Mouse (Mus musculus): Measurements from ENCODE around the gene Tbkbp1. TPM values are rescaled to one million over a fixed set of nuclear protein-coding genes. Genes with fewer than 3 reads are reported as not detected.

Gene Tbkbp1
- polyA plus RNA-seq, 1 experiment from 2014 or later, result 4.2 TPM

GRCm38 (mm10) chr11:97186947-97187763, 35.9 kb upstream of the Tbkbp1 start:
- H3K9me3 ChIP-seq, result no peaks in the 10 kb centered on the region
- H3K36me3 ChIP-seq, result peaks cover 14% of the 10 kb centered on the region
- peak overlapping the region; percentile 98 for H3K27ac ChIP-seq
- WGBS, result under 1% methylated on average over 69 of the region's 74 CpGs
- H3K4me1 ChIP-seq (replicated peaks), result peaks cover 3% of the 10 kb centered on the region
- no peaks in the 10 kb centered on the region for H3K27me3 ChIP-seq (replicated peaks)
- peak overlapping the region; percentile 90 for H3K4me3 ChIP-seq (replicated peaks)
- peak overlapping the region; percentile 76 for H3K4me2 ChIP-seq (replicated peaks)
- peak overlapping the region; percentile 92 for H3K9ac ChIP-seq
- ATAC-seq, result peak; percentile 82

GRCm38 (mm10) chr11:97185704-97186614, 34.7 kb upstream of the Tbkbp1 start:
- Histone ChIP-seq H3K9ac (peak overlapping the region; percentile 64; the same call in 1 of the 2 replicates), H3K27me3 (replicated peaks) (no peaks in the 10 kb centered on the region), H3K4me2 (replicated peaks) (peak overlapping the region; percentile 76), H3K36me3 (peaks cover 25% of the 10 kb centered on the region), H3K4me1 (replicated peaks) (peaks cover 3% of the 10 kb centered on the region), H3K4me3 (replicated peaks) (peak overlapping the region; percentile 90), H3K27ac (no peak overlapping the region), H3K9me3 (no peaks in the 10 kb centered on the region)
- WGBS, result 54% methylated on average over 5 of the region's 5 CpGs
- ATAC-seq, result no peak

GRCm38 (mm10) chr11:97184875-97185274, 33.6 kb upstream of the Tbkbp1 start:
- peaks cover 3% of the 10 kb centered on the region for H3K4me1 ChIP-seq (replicated peaks)
- H3K4me3 ChIP-seq (replicated peaks), result no peak overlapping the region
- no peaks in the 10 kb centered on the region for H3K9me3 ChIP-seq
- no peak overlapping the region for H3K9ac ChIP-seq
- no peaks in the 10 kb centered on the region for H3K27me3 ChIP-seq (replicated peaks)
- 71% methylated on average over 5 of the region's 5 CpGs for WGBS
- peaks cover 36% of the 10 kb centered on the region for H3K36me3 ChIP-seq
- H3K4me2 ChIP-seq (replicated peaks), result no peak overlapping the region
- H3K27ac ChIP-seq, result no peak overlapping the region
- ATAC-seq, result no peak

- Histone ChIP-seq H3K9me3 (no peaks in the 10 kb centered on the region), H3K4me1 (replicated peaks) (peaks cover 3% of the 10 kb centered on the region), H3K27ac (no peak overlapping the region), H3K4me2 (replicated peaks) (no peak overlapping the region), H3K9ac (no peak overlapping the region), H3K36me3 (peaks cover 48% of the 10 kb centered on the region), H3K27me3 (replicated peaks) (no peaks in the 10 kb centered on the region), H3K4me3 (replicated peaks) (no peak overlapping the region)
- 81% methylated on average over 3 of the region's 3 CpGs for WGBS
- ATAC-seq, result no peak
Measured at GRCm38 (mm10) chr11:97182446-97182845, 31.2 kb upstream of the Tbkbp1 start.

- peaks cover 55% of the 10 kb centered on the region for H3K36me3 ChIP-seq
- no peaks in the 10 kb centered on the region for H3K27me3 ChIP-seq (replicated peaks)
- no peak overlapping the region for H3K27ac ChIP-seq
- no peak overlapping the region for H3K9ac ChIP-seq
- WGBS, result 72% methylated on average over 5 of the region's 5 CpGs
- ATAC-seq, result no peak
- peaks cover 3% of the 10 kb centered on the region for H3K4me1 ChIP-seq (replicated peaks)
- no peak overlapping the region for H3K4me3 ChIP-seq (replicated peaks)
- H3K4me2 ChIP-seq (replicated peaks), result no peak overlapping the region
- no peaks in the 10 kb centered on the region for H3K9me3 ChIP-seq
Measured at GRCm38 (mm10) chr11:97181061-97181460, 29.8 kb upstream of the Tbkbp1 start.

GRCm38 (mm10) chr11:97178198-97178597, 26.9 kb upstream of the Tbkbp1 start:
- 93% methylated on average over 2 of the region's 2 CpGs for WGBS
- no peak overlapping the region for H3K4me2 ChIP-seq (replicated peaks)

GRCm38 (mm10) chr11:97176851-97177250, 25.6 kb upstream of the Tbkbp1 start:
- no peak for ATAC-seq
- Histone ChIP-seq H3K9ac (no peak overlapping the region), H3K4me3 (replicated peaks) (no peak overlapping the region), H3K27ac (no peak overlapping the region), H3K9me3 (no peaks in the 10 kb centered on the region), H3K4me2 (replicated peaks) (no peak overlapping the region), H3K4me1 (replicated peaks) (no peaks in the 10 kb centered on the region; the same call in 1 of the 2 replicates), H3K36me3 (peaks cover 62% of the 10 kb centered on the region), H3K27me3 (replicated peaks) (no peaks in the 10 kb centered on the region)
- 53% methylated on average over 3 of the region's 3 CpGs for WGBS

More at GRCm38 (mm10) chr11:97178198-97178597, 26.9 kb upstream of the Tbkbp1 start:
- Histone ChIP-seq H3K4me3 (replicated peaks) (no peak overlapping the region), H3K9ac (no peak overlapping the region), H3K36me3 (peaks cover 65% of the 10 kb centered on the region), H3K27me3 (replicated peaks) (no peaks in the 10 kb centered on the region), H3K9me3 (no peaks in the 10 kb centered on the region), H3K27ac (no peak overlapping the region), H3K4me1 (replicated peaks) (no peaks in the 10 kb centered on the region; the same call in 1 of the 2 replicates)
- no peak for ATAC-seq

GRCm38 (mm10) chr11:97175499-97175898, 24.2 kb upstream of the Tbkbp1 start:
- WGBS, result 89% methylated on average over 7 of the region's 7 CpGs
- Histone ChIP-seq H3K27me3 (replicated peaks) (no peaks in the 10 kb centered on the region), H3K27ac (no peak overlapping the region), H3K4me2 (replicated peaks) (no peak overlapping the region), H3K9ac (no peak overlapping the region), H3K4me1 (replicated peaks) (no peaks in the 10 kb centered on the region; the same call in 1 of the 2 replicates), H3K4me3 (replicated peaks) (no peak overlapping the region), H3K36me3 (peaks cover 61% of the 10 kb centered on the region), H3K9me3 (no peaks in the 10 kb centered on the region)
- no peak for ATAC-seq

- Histone ChIP-seq H3K4me3 (replicated peaks) (no peak overlapping the region), H3K36me3 (peaks cover 51% of the 10 kb centered on the region), H3K4me1 (replicated peaks) (no peaks in the 10 kb centered on the region), H3K9ac (no peak overlapping the region), H3K27ac (no peak overlapping the region), H3K27me3 (replicated peaks) (no peaks in the 10 kb centered on the region), H3K9me3 (no peaks in the 10 kb centered on the region), H3K4me2 (replicated peaks) (no peak overlapping the region)
- no peak for ATAC-seq
- WGBS, result 66% methylated on average over 6 of the region's 6 CpGs
Measured at GRCm38 (mm10) chr11:97160341-97160740, 9.0 kb upstream of the Tbkbp1 start.

- H3K4me1 ChIP-seq (replicated peaks), result peaks cover 9% of the 10 kb centered on the region
- no peak overlapping the region for H3K27ac ChIP-seq
- H3K36me3 ChIP-seq, result peaks cover 30% of the 10 kb centered on the region
- no peak overlapping the region for H3K9ac ChIP-seq
- no peak overlapping the region for H3K4me2 ChIP-seq (replicated peaks)
- no peaks in the 10 kb centered on the region for H3K27me3 ChIP-seq (replicated peaks)
- no peak for ATAC-seq
- no peak overlapping the region for H3K4me3 ChIP-seq (replicated peaks)
- H3K9me3 ChIP-seq, result no peaks in the 10 kb centered on the region
- 78% methylated on average over 7 of the region's 7 CpGs for WGBS
Measured at GRCm38 (mm10) chr11:97156999-97157398, 5.7 kb upstream of the Tbkbp1 start.

GRCm38 (mm10) chr11:97152662-97153287, 1.5 kb upstream of the Tbkbp1 start:
- H3K4me3 ChIP-seq (replicated peaks), result peak overlapping the region; percentile 3; the same call in 1 of the 2 replicates
- peak overlapping the region; percentile 96 for H3K4me2 ChIP-seq (replicated peaks)
- H3K4me1 ChIP-seq (replicated peaks), result peaks cover 35% of the 10 kb centered on the region
- H3K27me3 ChIP-seq (replicated peaks), result 0 out of 2 replicates have a peak, but pooled peaks cover 3% of the 10 kb centered on the region
- WGBS, result 32% methylated on average over 10 of the region's 10 CpGs
- H3K36me3 ChIP-seq, result peaks cover 7% of the 10 kb centered on the region; the same call in 1 of the 2 replicates
- no peaks in the 10 kb centered on the region for H3K9me3 ChIP-seq
- ATAC-seq, result no peak
- H3K9ac ChIP-seq, result no peak overlapping the region
- no peak overlapping the region for H3K27ac ChIP-seq

- H3K4me2 ChIP-seq (replicated peaks), result peak overlapping the region; percentile 96
- H3K4me1 ChIP-seq (replicated peaks), result peaks cover 35% of the 10 kb centered on the region
- H3K27ac ChIP-seq, result no peak overlapping the region
- 0 out of 2 replicates have a peak, but pooled peaks cover 3% of the 10 kb centered on the region for H3K27me3 ChIP-seq (replicated peaks)
- peak overlapping the region; percentile 72 for H3K4me3 ChIP-seq (replicated peaks)
- ATAC-seq, result no peak
- peaks cover 5% of the 10 kb centered on the region; the same call in 1 of the 2 replicates for H3K36me3 ChIP-seq
- H3K9ac ChIP-seq, result no peak overlapping the region
- H3K9me3 ChIP-seq, result no peaks in the 10 kb centered on the region
- WGBS, result 3% methylated on average over 11 of the region's 11 CpGs
Measured at GRCm38 (mm10) chr11:97152023-97152426, 730 bp upstream of the Tbkbp1 start.

Data from intestine, embryonic 15.5 days (tissue).